Mouse (Mus musculus) embryonic facial prominence, embryonic 11.5 days (tissue): ENCODE data around the gene Mif4gd. TPM values are rescaled to one million over a fixed set of nuclear protein-coding genes. Genes with fewer than 3 reads are reported as not detected.
A peak's percentile ranks its signal among the peaks of the same experiment; 100 is the strongest.

Experiments
- ATAC-seq: fragments of 200-750 bp; cut with Nextera tagmentation; replicated peaks from 2 replicates; pipeline ENCODE4 v1.8.0; 2017; ENCODE audit warnings: low read depth; ENCODE audit not compliant: insufficient number of reproducible peaks, low FRiP score, low TSS enrichment
- DNase-seq: peaks from one replicate; pipeline ENCODE4 v3.0.0-alpha.2; 2015; ENCODE audit warnings: low spot score
- H3K27ac ChIP-seq: fragments of 300-500 bp; sonication (generic); replicated peaks from 2 replicates; pipeline ENCODE4 v1.5.1; 2014; ENCODE audit warnings: mild to moderate bottlenecking, low read depth, low read length, control low read depth
- H3K27me3 ChIP-seq: fragments of 300-500 bp; sonication (generic); 2 replicates; pipeline ENCODE4 v1.6.1; 2014; ENCODE audit warnings: mild to moderate bottlenecking, low read length, moderate library complexity, mixed read lengths; ENCODE audit not compliant: control insufficient read depth, insufficient read depth
- H3K36me3 ChIP-seq: fragments of 300-500 bp; sonication (generic); replicated peaks from 2 replicates; pipeline ENCODE4 v1.6.1; 2014; ENCODE audit warnings: low read depth, mild to moderate bottlenecking, low read length, moderate library complexity, mixed read lengths; ENCODE audit not compliant: control insufficient read depth, insufficient read depth
- H3K4me1 ChIP-seq: fragments of 300-500 bp; sonication (generic); 2 replicates; pipeline ENCODE4 v1.6.1; 2014; ENCODE audit warnings: low read length, mixed read lengths; ENCODE audit not compliant: control insufficient read depth, insufficient read depth
- H3K4me2 ChIP-seq: fragments of 300-500 bp; sonication (generic); 2 replicates; pipeline ENCODE4 v1.6.1; 2014; ENCODE audit warnings: low read depth, mild to moderate bottlenecking, control low read depth, low read length, moderate library complexity
- H3K4me3 ChIP-seq: fragments of 300-500 bp; sonication (generic); 2 replicates; pipeline ENCODE4 v1.5.1; 2014; ENCODE audit warnings: low read depth, low read length, control low read depth
- H3K9ac ChIP-seq: fragments of 300-500 bp; sonication (generic); replicated peaks from 2 replicates; pipeline ENCODE4 v1.6.1; 2014; ENCODE audit warnings: mild to moderate bottlenecking, control low read depth, low read length
- H3K9me3 ChIP-seq: fragments of 300-500 bp; sonication (generic); replicated peaks from 2 replicates; pipeline ENCODE4 v1.6.1; 2016; ENCODE audit warnings: mild to moderate bottlenecking, low read length, inconsistent platforms, mixed read lengths; ENCODE audit not compliant: control insufficient read depth
- WGBS: fragments of 180-500 bp; shearing (Covaris S2); extraction: QIAGEN DNeasy Blood & Tissue Kit; methylation state at CpG from one replicate; pipeline ENCODE4 v1.1.7; 2014; 5-methylcytosine and 5-hydroxymethylcytosine counted together
- polyA plus RNA-seq: library from polyadenylated mRNA; unstranded; fragments of >200 nt; fragmentation: Nextera tagmentation; extraction: Ambion mirVana; gene quantifications from 2 replicates; pipeline ENCODE4 v1.2.1, GENCODE M21; 2014

The Mif4gd gene
- polyA plus RNA-seq, 1 experiment from 2014 or later = 18.2 TPM

- Histone ChIP-seq H3K4me1 (no peaks in the 10 kb centered on the region), H3K9me3 (no peaks in the 10 kb centered on the region), H3K4me2 (no peak overlapping the region), H3K27me3 (no peaks in the 10 kb centered on the region), H3K9ac (no peak overlapping the region), H3K36me3 (no peaks in the 10 kb centered on the region), H3K4me3 (no peak overlapping the region), H3K27ac (no peak overlapping the region)
- WGBS = 92% methylated on average over 4 of the region's 4 CpGs
- DNase-seq (no peak), ATAC-seq (no peak)
These were observed 26.8 kb upstream of the Mif4gd start for GRCm38 (mm10) chr11:115639540-115639939.

GRCm38 (mm10) chr11:115638498-115639409 is 26.0 kb upstream of the Mif4gd start:
- no peak for ATAC-seq
- 77% methylated on average over 5 of the region's 5 CpGs for WGBS

GRCm38 (mm10) chr11:115636960-115637359 is 24.2 kb upstream of the Mif4gd start:
- no peaks in the 10 kb centered on the region for H3K4me1 ChIP-seq
- WGBS = 83% methylated on average over 3 of the region's 3 CpGs
- no peaks in the 10 kb centered on the region for H3K27me3 ChIP-seq
- H3K9me3 ChIP-seq = no peaks in the 10 kb centered on the region
- H3K9ac ChIP-seq = no peak overlapping the region
- H3K27ac ChIP-seq = no peak overlapping the region
- no peak for ATAC-seq
- no peaks in the 10 kb centered on the region for H3K36me3 ChIP-seq
- no peak overlapping the region for H3K4me3 ChIP-seq
- DNase-seq = no peak
- no peak overlapping the region for H3K4me2 ChIP-seq

More at GRCm38 (mm10) chr11:115638498-115639409, 26.0 kb upstream of the Mif4gd start:
- Histone ChIP-seq H3K4me3 (no peak overlapping the region), H3K36me3 (no peaks in the 10 kb centered on the region), H3K9ac (no peak overlapping the region), H3K27me3 (no peaks in the 10 kb centered on the region), H3K4me1 (no peaks in the 10 kb centered on the region), H3K27ac (no peak overlapping the region), H3K9me3 (no peaks in the 10 kb centered on the region), H3K4me2 (no peak overlapping the region)
- DNase-seq = no peak

GRCm38 (mm10) chr11:115635484-115635883 is 22.7 kb upstream of the Mif4gd start:
- WGBS = 80% methylated on average over 8 of the region's 8 CpGs
- H3K27me3 ChIP-seq = no peaks in the 10 kb centered on the region
- no peak overlapping the region for H3K9ac ChIP-seq
- no peaks in the 10 kb centered on the region for H3K4me1 ChIP-seq
- DNase-seq = no peak
- no peak overlapping the region for H3K4me3 ChIP-seq
- ATAC-seq = no peak
- H3K4me2 ChIP-seq = no peak overlapping the region
- no peaks in the 10 kb centered on the region for H3K9me3 ChIP-seq
- H3K27ac ChIP-seq = no peak overlapping the region
- no peaks in the 10 kb centered on the region for H3K36me3 ChIP-seq

- Histone ChIP-seq H3K36me3 (no peaks in the 10 kb centered on the region), H3K27ac (no peak overlapping the region), H3K4me1 (no peaks in the 10 kb centered on the region), H3K9ac (no peak overlapping the region), H3K4me2 (no peak overlapping the region), H3K4me3 (no peak overlapping the region), H3K27me3 (no peaks in the 10 kb centered on the region), H3K9me3 (no peaks in the 10 kb centered on the region)
- 88% methylated on average over 8 of the region's 8 CpGs for WGBS
- ATAC-seq (no peak), DNase-seq (no peak)
These were observed 22.3 kb upstream of the Mif4gd start for GRCm38 (mm10) chr11:115635041-115635440.

GRCm38 (mm10) chr11:115634109-115634508 is 21.3 kb upstream of the Mif4gd start:
- WGBS = 64% methylated on average over 4 of the region's 4 CpGs
- Histone ChIP-seq H3K4me1 (no peaks in the 10 kb centered on the region), H3K4me2 (no peak overlapping the region), H3K4me3 (no peak overlapping the region), H3K9me3 (no peaks in the 10 kb centered on the region), H3K36me3 (no peaks in the 10 kb centered on the region), H3K9ac (no peak overlapping the region), H3K27me3 (no peaks in the 10 kb centered on the region), H3K27ac (no peak overlapping the region)
- no peak for ATAC-seq
- peak; percentile 26 for DNase-seq

GRCm38 (mm10) chr11:115632862-115633261 is 20.1 kb upstream of the Mif4gd start:
- no peak for ATAC-seq
- H3K27ac ChIP-seq = no peak overlapping the region
- H3K36me3 ChIP-seq = no peaks in the 10 kb centered on the region
- no peaks in the 10 kb centered on the region for H3K4me1 ChIP-seq
- H3K9me3 ChIP-seq = no peaks in the 10 kb centered on the region
- no peak for DNase-seq
- no peak overlapping the region for H3K4me3 ChIP-seq
- 84% methylated on average over 10 of the region's 10 CpGs for WGBS
- H3K9ac ChIP-seq = no peak overlapping the region
- no peaks in the 10 kb centered on the region for H3K27me3 ChIP-seq
- no peak overlapping the region for H3K4me2 ChIP-seq

- H3K4me2 ChIP-seq = no peak overlapping the region
- WGBS = 80% methylated on average over 7 of the region's 7 CpGs
- no peaks in the 10 kb centered on the region for H3K36me3 ChIP-seq
- H3K27me3 ChIP-seq = no peaks in the 10 kb centered on the region
- no peaks in the 10 kb centered on the region for H3K9me3 ChIP-seq
- H3K4me1 ChIP-seq = no peaks in the 10 kb centered on the region
- no peak overlapping the region for H3K27ac ChIP-seq
- no peak overlapping the region for H3K9ac ChIP-seq
- no peak for DNase-seq
- H3K4me3 ChIP-seq = no peak overlapping the region
- ATAC-seq = no peak
These were observed 19.5 kb upstream of the Mif4gd start for GRCm38 (mm10) chr11:115632247-115632646.
